Mouse (Mus musculus) forebrain, embryonic 15.5 days (tissue): Measurements from ENCODE around the gene Ulk3. TPM values are rescaled to one million over a fixed set of nuclear protein-coding genes. Genes with fewer than 3 reads are reported as not detected.

Experiments
- ATAC-seq: fragments of 200-750 bp; cut with Nextera tagmentation; replicated peaks from 2 replicates; pipeline ENCODE4 v1.8.0; 2017; ENCODE audit warnings: mild to moderate bottlenecking, moderate TSS enrichment, moderate library complexity
- H3K27ac ChIP-seq: fragments of 300-500 bp; sonication (generic); replicated peaks from 2 replicates; pipeline ENCODE4 v1.5.1; 2015; ENCODE audit warnings: mild to moderate bottlenecking, inconsistent platforms
- H3K27me3 ChIP-seq: fragments of 300-500 bp; sonication (generic); 2 replicates; pipeline ENCODE4 v1.6.1; 2015; ENCODE audit warnings: inconsistent platforms
- H3K36me3 ChIP-seq: fragments of 300-500 bp; sonication (generic); 2 replicates; pipeline ENCODE4 v1.6.1; 2015; ENCODE audit warnings: mild to moderate bottlenecking, inconsistent platforms
- H3K4me1 ChIP-seq: fragments of 300-500 bp; sonication (generic); 2 replicates; pipeline ENCODE4 v1.6.1; 2015; ENCODE audit warnings: inconsistent platforms
- H3K4me2 ChIP-seq: fragments of 300-500 bp; sonication (generic); replicated peaks from 2 replicates; pipeline ENCODE4 v1.6.1; 2015; ENCODE audit warnings: mild to moderate bottlenecking, inconsistent platforms
- H3K4me3 ChIP-seq: fragments of 300-500 bp; sonication (generic); 2 replicates; pipeline ENCODE4 v1.5.1; 2015; ENCODE audit warnings: mild to moderate bottlenecking, inconsistent platforms
- H3K9ac ChIP-seq: fragments of 300-500 bp; sonication (generic); replicated peaks from 2 replicates; pipeline ENCODE4 v1.6.1; 2015; ENCODE audit warnings: mild to moderate bottlenecking, inconsistent platforms
- H3K9me3 ChIP-seq: fragments of 300-500 bp; sonication (generic); 2 replicates; pipeline ENCODE4 v1.6.1; 2016; ENCODE audit warnings: inconsistent platforms
- WGBS: fragments of 180-500 bp; shearing (Covaris S2); methylation state at CpG from one replicate; pipeline ENCODE4 v1.1.7; 2015; ENCODE audit warnings: mixed read lengths; 5-methylcytosine and 5-hydroxymethylcytosine counted together
- polyA plus RNA-seq: library from polyadenylated mRNA; unstranded; fragments of >200 nt; fragmentation: Nextera tagmentation; extraction: Ambion mirVana; gene quantifications from 2 replicates; pipeline ENCODE4 v1.2.1, GENCODE M21; 2015

Gene Ulk3
- polyA plus RNA-seq, 1 experiment from 2014 or later, result 26.6 TPM

- WGBS, result 90% methylated on average over 7 of the region's 7 CpGs
- Histone ChIP-seq H3K36me3 (peaks cover 48% of the 10 kb centered on the region), H3K4me3 (no peak overlapping the region), H3K4me1 (no peaks in the 10 kb centered on the region), H3K9ac (no peak overlapping the region), H3K27ac (no peak overlapping the region), H3K4me2 (no peak overlapping the region), H3K9me3 (no peaks in the 10 kb centered on the region), H3K27me3 (no peaks in the 10 kb centered on the region)
- ATAC-seq, result no peak
Observed at GRCm38 (mm10) chr9:57624295-57624694, 35.0 kb downstream of the Ulk3 start.

- ATAC-seq, result no peak
- Histone ChIP-seq H3K4me3 (no peak overlapping the region), H3K9ac (no peak overlapping the region), H3K36me3 (peaks cover 63% of the 10 kb centered on the region), H3K9me3 (no peaks in the 10 kb centered on the region), H3K4me2 (no peak overlapping the region), H3K27ac (no peak overlapping the region), H3K4me1 (no peaks in the 10 kb centered on the region), H3K27me3 (no peaks in the 10 kb centered on the region)
- 73% methylated on average over 15 of the region's 15 CpGs for WGBS
Observed at GRCm38 (mm10) chr9:57625674-57626500, 36.6 kb downstream of the Ulk3 start.

- peaks cover 65% of the 10 kb centered on the region for H3K36me3 ChIP-seq
- no peak for ATAC-seq
- no peaks in the 10 kb centered on the region for H3K27me3 ChIP-seq
- H3K9me3 ChIP-seq, result no peaks in the 10 kb centered on the region
- no peak overlapping the region for H3K4me2 ChIP-seq
- H3K27ac ChIP-seq, result no peak overlapping the region
- no peak overlapping the region for H3K4me3 ChIP-seq
- H3K9ac ChIP-seq, result no peak overlapping the region
- 94% methylated on average over 17 of the region's 17 CpGs for WGBS
- no peaks in the 10 kb centered on the region for H3K4me1 ChIP-seq
Observed at GRCm38 (mm10) chr9:57627191-57627590, 37.9 kb downstream of the Ulk3 start.

GRCm38 (mm10) chr9:57627892-57628291, 38.6 kb downstream of the Ulk3 start:
- no peaks in the 10 kb centered on the region for H3K9me3 ChIP-seq
- no peaks in the 10 kb centered on the region for H3K27me3 ChIP-seq
- no peak for ATAC-seq
- H3K4me2 ChIP-seq, result no peak overlapping the region
- no peak overlapping the region for H3K4me3 ChIP-seq
- no peaks in the 10 kb centered on the region for H3K4me1 ChIP-seq
- H3K36me3 ChIP-seq, result peaks cover 65% of the 10 kb centered on the region
- 91% methylated on average over 11 of the region's 11 CpGs for WGBS
- no peak overlapping the region for H3K27ac ChIP-seq
- H3K9ac ChIP-seq, result no peak overlapping the region

- ATAC-seq, result no peak
- peaks cover 65% of the 10 kb centered on the region for H3K36me3 ChIP-seq
Observed at GRCm38 (mm10) chr9:57628717-57629116, 39.5 kb downstream of the Ulk3 start.

GRCm38 (mm10) chr9:57629118-57629874, 40.0 kb downstream of the Ulk3 start:
- Histone ChIP-seq H3K4me3 (no peak overlapping the region), H3K9ac (no peak overlapping the region), H3K27me3 (no peaks in the 10 kb centered on the region), H3K4me2 (no peak overlapping the region), H3K27ac (peak overlapping the region; percentile 57), H3K4me1 (peaks cover 12% of the 10 kb centered on the region), H3K9me3 (no peaks in the 10 kb centered on the region), H3K36me3 (peaks cover 65% of the 10 kb centered on the region)
- WGBS, result 69% methylated on average over 14 of the region's 14 CpGs
- ATAC-seq, result peak; percentile 81

More at GRCm38 (mm10) chr9:57628717-57629116, 39.5 kb downstream of the Ulk3 start:
- H3K9ac ChIP-seq, result no peak overlapping the region
- H3K4me3 ChIP-seq, result no peak overlapping the region
- H3K4me2 ChIP-seq, result no peak overlapping the region
- H3K27me3 ChIP-seq, result no peaks in the 10 kb centered on the region
- H3K9me3 ChIP-seq, result no peaks in the 10 kb centered on the region
- 90% methylated on average over 12 of the region's 12 CpGs for WGBS
- peaks cover 6% of the 10 kb centered on the region; the same call in 1 of the 2 replicates for H3K4me1 ChIP-seq
- H3K27ac ChIP-seq, result no peak overlapping the region

GRCm38 (mm10) chr9:57633481-57634024, 44.3 kb downstream of the Ulk3 start:
- H3K4me2 ChIP-seq, result no peak overlapping the region
- H3K9me3 ChIP-seq, result no peaks in the 10 kb centered on the region
- H3K4me3 ChIP-seq, result no peak overlapping the region
- 32% methylated on average over 4 of the region's 4 CpGs for WGBS
- peaks cover 33% of the 10 kb centered on the region for H3K4me1 ChIP-seq
- no peaks in the 10 kb centered on the region for H3K27me3 ChIP-seq
- no peak overlapping the region for H3K9ac ChIP-seq
- peaks cover 25% of the 10 kb centered on the region for H3K36me3 ChIP-seq
- no peak for ATAC-seq
- H3K27ac ChIP-seq, result peak overlapping the region; percentile 40; the same call in 1 of the 2 replicates

GRCm38 (mm10) chr9:57637272-57637671, 48.0 kb downstream of the Ulk3 start:
- H3K4me3 ChIP-seq, result no peak overlapping the region
- H3K4me1 ChIP-seq, result peaks cover 70% of the 10 kb centered on the region
- H3K9me3 ChIP-seq, result no peaks in the 10 kb centered on the region
- H3K4me2 ChIP-seq, result no peak overlapping the region
- ATAC-seq, result no peak
- H3K27me3 ChIP-seq, result no peaks in the 10 kb centered on the region
- H3K27ac ChIP-seq, result no peak overlapping the region; the same call in 1 of the 2 replicates
- no peak overlapping the region for H3K9ac ChIP-seq
- WGBS, result 64% methylated on average over 3 of the region's 3 CpGs
- H3K36me3 ChIP-seq, result no peaks in the 10 kb centered on the region; the same call in 1 of the 2 replicates

- Histone ChIP-seq H3K9ac (no peak overlapping the region), H3K27ac (peak overlapping the region; percentile 47), H3K4me1 (peaks cover 75% of the 10 kb centered on the region), H3K4me3 (no peak overlapping the region), H3K36me3 (no peaks in the 10 kb centered on the region; the same call in 1 of the 2 replicates), H3K27me3 (no peaks in the 10 kb centered on the region), H3K4me2 (no peak overlapping the region), H3K9me3 (no peaks in the 10 kb centered on the region)
- peak; percentile 44; the same call in 1 of the 2 replicates for ATAC-seq
- 52% methylated on average over 6 of the region's 6 CpGs for WGBS
Observed at GRCm38 (mm10) chr9:57637741-57638322, 48.6 kb downstream of the Ulk3 start.

GRCm38 (mm10) chr9:57638651-57639459, 49.6 kb downstream of the Ulk3 start:
- ATAC-seq, result no peak
- Histone ChIP-seq H3K36me3 (no peaks in the 10 kb centered on the region; the same call in 1 of the 2 replicates), H3K4me2 (no peak overlapping the region), H3K4me3 (no peak overlapping the region), H3K9me3 (no peaks in the 10 kb centered on the region), H3K9ac (peak overlapping the region; percentile 11; the same call in 1 of the 2 replicates), H3K27ac (0 out of 2 replicates have a peak overlapping the region, but pooled peaks have one; percentile 8), H3K27me3 (no peaks in the 10 kb centered on the region), H3K4me1 (peaks cover 78% of the 10 kb centered on the region)
- WGBS, result 47% methylated on average over 8 of the region's 8 CpGs
